Mouse (Mus musculus) hindbrain, embryonic 15.5 days (tissue): ENCODE results near the gene Oas1a. TPM values are rescaled to one million over a fixed set of nuclear protein-coding genes. Genes with fewer than 3 reads are reported as not detected.

Source experiments
- ATAC-seq: fragments of 200-750 bp; cut with Nextera tagmentation; 2 replicates; pipeline ENCODE4 v1.8.0; 2017; ENCODE audit warnings: low read depth, moderate number of reproducible peaks, moderate TSS enrichment; ENCODE audit not compliant: low FRiP score
- H3K27ac ChIP-seq: fragments of 300-500 bp; sonication (generic); replicated peaks from 2 replicates; pipeline ENCODE4 v1.5.1; 2015; ENCODE audit warnings: mild to moderate bottlenecking, inconsistent platforms
- H3K27me3 ChIP-seq: fragments of 300-500 bp; sonication (generic); 2 replicates; pipeline ENCODE4 v1.6.1; 2015; ENCODE audit warnings: control low read depth, inconsistent platforms
- H3K36me3 ChIP-seq: fragments of 300-500 bp; sonication (generic); 2 replicates; pipeline ENCODE4 v1.6.1; 2015; ENCODE audit warnings: control low read depth, inconsistent platforms
- H3K4me1 ChIP-seq: fragments of 300-500 bp; sonication (generic); replicated peaks from 2 replicates; pipeline ENCODE4 v1.6.1; 2015; ENCODE audit warnings: control low read depth, inconsistent platforms
- H3K4me2 ChIP-seq: fragments of 300-500 bp; sonication (generic); 2 replicates; pipeline ENCODE4 v1.6.1; 2015; ENCODE audit warnings: moderate library complexity, mild to moderate bottlenecking, inconsistent platforms
- H3K4me3 ChIP-seq: fragments of 300-500 bp; sonication (generic); 2 replicates; pipeline ENCODE4 v1.5.1; 2015; ENCODE audit warnings: mild to moderate bottlenecking, inconsistent platforms
- H3K9ac ChIP-seq: fragments of 300-500 bp; sonication (generic); 2 replicates; pipeline ENCODE4 v1.6.1; 2015; ENCODE audit warnings: inconsistent platforms
- H3K9me3 ChIP-seq: fragments of 300-500 bp; sonication (generic); 2 replicates; pipeline ENCODE4 v1.6.1; 2016; ENCODE audit warnings: control low read depth, inconsistent platforms
- WGBS: fragments of 180-500 bp; shearing (Covaris S2); methylation state at CpG from one replicate; pipeline ENCODE4 v1.1.7; 2015; 5-methylcytosine and 5-hydroxymethylcytosine counted together
- microRNA-seq: library from miRNA; unstranded; fragments of <30 nt; microRNA quantifications from one replicate; pipeline ENCODE4, GENCODE M21; 2016
- polyA plus RNA-seq: library from polyadenylated mRNA; unstranded; fragments of >200 nt; fragmentation: Nextera tagmentation; extraction: Ambion mirVana; gene quantifications from 2 replicates; pipeline ENCODE4 v1.2.1, GENCODE M21; 2015

Oas1a gene
- polyA plus RNA-seq, 1 experiment from 2014 or later, result 1.3 TPM

- H3K4me1 ChIP-seq, result no peaks in the 10 kb centered on the region
- no peak overlapping the region for H3K9ac ChIP-seq
- no peak overlapping the region for H3K4me3 ChIP-seq
- no peaks in the 10 kb centered on the region for H3K27me3 ChIP-seq
- H3K9me3 ChIP-seq, result no peaks in the 10 kb centered on the region
- no peak for ATAC-seq
- 80% methylated on average over 3 of the region's 3 CpGs for WGBS
- no peak overlapping the region for H3K4me2 ChIP-seq
- H3K36me3 ChIP-seq, result no peaks in the 10 kb centered on the region
- H3K27ac ChIP-seq, result no peak overlapping the region
Observed at GRCm38 (mm10) chr5:120865336-120865860, 41.9 kb downstream of the Oas1a start.

GRCm38 (mm10) chr5:120861121-120861520 lies 46.2 kb downstream of the Oas1a start, which contains the start of gene Oas1h:
Gene Oas1h, plus strand, starts transcription at chr5:120861421.
- Histone ChIP-seq H3K4me1 (no peaks in the 10 kb centered on the region), H3K9ac (no peak within 1 kb of the TSS), H3K27me3 (no peaks in the 10 kb centered on the region), H3K36me3 (no peaks in the 10 kb centered on the region), H3K4me2 (no peak within 1 kb of the TSS), H3K27ac (no peak within 1 kb of the TSS), H3K9me3 (no peaks in the 10 kb centered on the region), H3K4me3 (no peak within 1 kb of the TSS)
- WGBS, result 54% methylated on average over 4 of the region's 4 CpGs
- ATAC-seq, result no peak

GRCm38 (mm10) chr5:120859241-120859640 lies 48.1 kb downstream of the Oas1a start:
- no peak overlapping the region for H3K9ac ChIP-seq
- H3K27ac ChIP-seq, result no peak overlapping the region
- ATAC-seq, result no peak
- peaks cover 4% of the 10 kb centered on the region; the same call in 1 of the 2 replicates for H3K9me3 ChIP-seq
- H3K27me3 ChIP-seq, result no peaks in the 10 kb centered on the region
- no peak overlapping the region for H3K4me3 ChIP-seq
- no peaks in the 10 kb centered on the region for H3K4me1 ChIP-seq
- 87% methylated on average over 2 of the region's 2 CpGs for WGBS
- no peaks in the 10 kb centered on the region for H3K36me3 ChIP-seq
- no peak overlapping the region for H3K4me2 ChIP-seq

- H3K36me3 ChIP-seq, result no peaks in the 10 kb centered on the region
- no peak for ATAC-seq
- H3K9me3 ChIP-seq, result peaks cover 6% of the 10 kb centered on the region; the same call in 1 of the 2 replicates
- no peaks in the 10 kb centered on the region for H3K4me1 ChIP-seq
- H3K27ac ChIP-seq, result no peak overlapping the region
- WGBS, result 59% methylated on average over 3 of the region's 3 CpGs
- H3K4me2 ChIP-seq, result no peak overlapping the region
- no peak overlapping the region for H3K4me3 ChIP-seq
- no peaks in the 10 kb centered on the region for H3K27me3 ChIP-seq
- no peak overlapping the region for H3K9ac ChIP-seq
Observed at GRCm38 (mm10) chr5:120849601-120850136, 57.7 kb downstream of the Oas1a start.

GRCm38 (mm10) chr5:120847067-120847466 lies 60.3 kb downstream of the Oas1a start, which contains the start of gene Oas1f:
Gene Oas1f, plus strand, starts transcription at chr5:120847367.
- Histone ChIP-seq H3K27me3 (peaks cover 1% of the 10 kb centered on the region; the same call in 1 of the 2 replicates), H3K9ac (no peak within 1 kb of the TSS), H3K4me1 (no peaks in the 10 kb centered on the region), H3K4me2 (no peak within 1 kb of the TSS), H3K36me3 (no peaks in the 10 kb centered on the region), H3K9me3 (no peaks in the 10 kb centered on the region), H3K4me3 (no peak within 1 kb of the TSS), H3K27ac (no peak within 1 kb of the TSS)
- WGBS, result 85% methylated on average over 4 of the region's 4 CpGs
- ATAC-seq, result no peak

Small RNA genes lying within 50 kb of the gene (microRNA-seq; reads per million reads assigned to microRNA genes)
- not detected for gene Gm22907

Other genes with a start within 250 kb of the Oas1a start
- gene Dtx1, start 195.6 kb downstream of the Oas1a start, polyA plus RNA-seq, result 56.2 and 69.9 TPM in 2 replicates
- 0.27 and 0.84 TPM in 2 replicates for gene Oas2, start 157.7 kb downstream of the Oas1a start, polyA plus RNA-seq
- gene Oas3, start 129.9 kb downstream of the Oas1a start, polyA plus RNA-seq, result 1.1 TPM in 2 replicates
- gene Oas1e, start 112.0 kb downstream of the Oas1a start, polyA plus RNA-seq, result 0.39 and 0.72 TPM in 2 replicates
- gene Oas1c, start 95.0 kb downstream of the Oas1a start, polyA plus RNA-seq, result 0.32 and 0.46 TPM in 2 replicates
- not detected in 2 replicates for gene Oas1f, start 60.2 kb downstream of the Oas1a start, polyA plus RNA-seq
- gene Oas1h, start 46.1 kb downstream of the Oas1a start, polyA plus RNA-seq, result not detected in 2 replicates
- 0.13 and 0.79 TPM in 2 replicates for gene Oas1g, start 19.9 kb downstream of the Oas1a start, polyA plus RNA-seq
- 0.14 TPM in 1 of 2 replicates, not detected in the other for gene Oas1d, start 7.0 kb upstream of the Oas1a start, polyA plus RNA-seq
- gene Rph3a, start 102.6 kb upstream of the Oas1a start, polyA plus RNA-seq, result 30.9 and 31.9 TPM in 2 replicates